Mouse (Mus musculus) small intestine, adult 2 months (tissue): ENCODE measurements around the gene Zc3h12c.

Source experiments
- CTCF ChIP-seq: fragments of 200-500 bp; IDR thresholded peaks from 2 replicates; pipeline ENCODE4 v1.5.1; 2012; ENCODE audit warnings: low read depth, mild to moderate bottlenecking, control low read depth, inconsistent platforms, low read length, moderate library complexity, mixed read lengths; ENCODE audit not compliant: insufficient replicate concordance, insufficient read length; ENCODE audit errors: extremely low read depth
- POLR2A ChIP-seq: fragments of 200-500 bp; IDR thresholded peaks from 2 replicates; pipeline ENCODE4 v1.6.1; 2012; ENCODE audit warnings: low read depth, mild to moderate bottlenecking, control low read depth, inconsistent platforms, low read length, moderate library complexity

GRCm38 (mm10) chr9:52170131-52170530 lies 1.8 kb upstream of the Zc3h12c start:
- TF ChIP-seq POLR2A = no peak
- TF ChIP-seq CTCF = no peak
